Mouse (Mus musculus) forelimb bud, embryonic 11.5 days (tissue): ENCODE measurements around the gene Mrm1.
"Not testable (repeated sequence)": the region's sequence is repeated elsewhere in the genome, so short reads cannot be mapped to it uniquely, and the experiment has no call there.

Experiments used
- DNase-seq: peaks from one replicate; pipeline ENCODE4 v3.0.0-alpha.2; 2012; ENCODE audit warnings: low read depth, low spot score

Mrm1 gene

GRCm38 (mm10) chr11:84818961-84819692, at the start of gene Mrm1:
Mrm1 (minus strand) TSS chr11:84819515.
- DNase-seq, result peak; percentile 93

DNA sequence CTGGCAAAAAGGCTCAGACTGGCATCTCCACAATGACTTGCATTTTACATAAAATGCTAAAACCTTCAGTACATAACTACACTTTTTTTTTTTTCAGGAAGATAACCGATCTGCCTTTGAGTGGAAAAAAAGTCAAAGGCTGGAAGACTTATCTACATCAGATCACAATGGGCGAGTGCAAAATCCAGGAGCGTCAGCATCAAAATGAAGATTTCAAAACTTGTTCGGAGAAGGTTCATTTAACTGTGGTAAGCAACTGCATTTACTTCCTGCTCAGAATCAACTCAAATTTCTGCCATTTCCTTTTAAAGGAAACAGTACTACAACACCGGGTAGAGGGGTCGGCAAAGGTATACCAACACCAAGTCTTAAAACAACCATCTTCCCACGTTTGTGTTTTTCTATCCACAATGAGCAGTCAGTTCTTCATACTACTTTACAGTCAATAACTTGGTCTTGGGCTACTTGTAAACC, 49.5 kb upstream of the Mrm1 start:
- DNase-seq, result no peak

DNA sequence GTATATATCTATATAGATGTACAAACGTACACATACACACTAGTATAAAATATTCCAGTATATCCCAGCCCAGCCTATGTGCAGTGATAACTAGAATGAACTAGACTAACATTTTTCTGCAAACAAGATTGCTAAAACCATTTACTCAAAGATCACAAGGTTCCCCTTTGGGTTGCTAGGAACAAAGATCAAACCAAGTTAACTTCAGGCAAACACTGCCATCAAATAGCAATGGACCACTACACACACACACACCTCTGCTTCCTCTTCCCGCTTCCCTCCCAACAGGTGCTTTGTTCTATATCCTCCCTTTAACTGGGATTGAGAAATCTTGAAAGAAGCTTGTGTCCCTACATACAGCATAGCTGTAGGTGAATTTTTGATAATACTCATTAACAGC, 48.3 kb upstream of the Mrm1 start:
- DNase-seq, result no peak

- DNase-seq, result no peak
These were observed 46.0 kb upstream of the Mrm1 start for GRCm38 (mm10) chr11:84865268-84865667.

DNA sequence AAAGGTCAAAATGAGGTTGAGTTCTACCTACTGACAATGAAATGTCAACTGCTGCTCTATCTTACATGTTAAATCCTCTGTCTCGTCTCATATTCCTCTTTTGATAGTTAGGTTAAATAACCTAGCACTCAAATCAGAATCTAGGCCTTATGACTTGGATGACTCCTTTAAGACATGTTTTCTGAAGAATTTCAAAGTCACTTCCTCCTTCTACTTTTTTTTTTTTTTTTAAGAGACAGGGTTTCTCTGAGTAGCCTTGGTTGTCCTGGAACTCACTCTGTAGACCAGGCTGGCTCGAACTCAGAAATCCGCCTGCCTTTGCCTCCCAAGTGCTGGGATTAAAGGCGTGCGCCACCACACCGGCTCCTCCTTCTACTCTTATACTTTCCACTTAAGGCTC, 36.0 kb upstream of the Mrm1 start:
- no peak for DNase-seq

GRCm38 (mm10) chr11:84847475-84848090, 28.3 kb upstream of the Mrm1 start:
- DNase-seq, result no peak

DNA sequence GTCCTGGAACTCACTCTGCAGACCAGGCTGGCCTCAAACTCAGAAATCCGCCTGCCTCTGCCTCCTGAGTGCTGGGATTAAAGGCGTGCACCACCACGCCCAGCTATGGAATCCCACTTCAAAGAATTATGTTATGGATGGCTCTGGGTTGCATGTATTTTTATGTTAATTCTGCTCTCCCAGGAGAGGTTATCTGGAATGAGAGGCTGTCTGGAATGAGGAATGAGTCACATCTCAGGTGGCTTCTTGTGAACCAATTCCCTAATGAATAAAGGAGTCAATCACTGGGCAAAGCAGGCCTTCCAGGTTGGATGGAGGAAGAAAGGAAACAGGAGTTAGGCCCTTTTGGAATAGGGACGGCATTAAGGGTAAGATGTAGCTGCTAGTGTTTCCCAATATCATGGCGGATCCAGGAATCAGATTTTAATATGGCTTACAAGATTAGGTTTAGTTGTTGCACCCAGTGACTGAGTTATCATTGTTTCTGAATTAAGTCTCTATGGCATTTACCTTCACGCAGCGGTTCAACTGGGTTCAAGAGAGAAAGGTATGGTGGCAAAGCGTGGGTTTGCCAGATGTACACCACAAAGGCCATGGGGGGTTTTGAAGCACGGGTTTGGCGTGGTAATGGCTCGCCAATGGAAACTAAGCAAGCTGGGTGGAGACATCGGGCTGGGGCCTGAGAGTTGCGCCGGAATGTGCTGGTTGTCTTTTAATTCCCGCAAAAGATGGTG, 27.6 kb upstream of the Mrm1 start:
- DNase-seq, result no peak

DNA sequence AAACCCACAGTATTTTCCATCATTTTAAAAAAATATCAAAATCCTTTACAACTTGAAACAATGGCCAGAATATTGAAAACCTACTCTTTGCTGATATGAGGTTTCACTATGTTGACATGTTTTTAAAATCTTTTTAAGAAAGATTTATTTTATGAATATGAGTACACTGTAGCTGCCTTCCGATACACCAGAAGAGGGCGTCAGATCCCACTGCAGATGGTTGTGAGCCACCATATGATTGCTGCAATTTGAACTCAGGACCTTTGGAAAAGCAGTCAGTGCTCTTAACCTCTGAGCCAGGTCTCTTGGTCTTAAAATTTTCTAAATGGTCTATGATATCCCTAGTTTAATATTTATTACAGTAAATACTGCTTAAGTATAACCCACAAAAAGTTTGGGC, 20.0 kb upstream of the Mrm1 start:
- no peak for DNase-seq

- DNase-seq, result not testable (repeated sequence)
These were observed 10.2 kb upstream of the Mrm1 start for GRCm38 (mm10) chr11:84829495-84829894.

DNA sequence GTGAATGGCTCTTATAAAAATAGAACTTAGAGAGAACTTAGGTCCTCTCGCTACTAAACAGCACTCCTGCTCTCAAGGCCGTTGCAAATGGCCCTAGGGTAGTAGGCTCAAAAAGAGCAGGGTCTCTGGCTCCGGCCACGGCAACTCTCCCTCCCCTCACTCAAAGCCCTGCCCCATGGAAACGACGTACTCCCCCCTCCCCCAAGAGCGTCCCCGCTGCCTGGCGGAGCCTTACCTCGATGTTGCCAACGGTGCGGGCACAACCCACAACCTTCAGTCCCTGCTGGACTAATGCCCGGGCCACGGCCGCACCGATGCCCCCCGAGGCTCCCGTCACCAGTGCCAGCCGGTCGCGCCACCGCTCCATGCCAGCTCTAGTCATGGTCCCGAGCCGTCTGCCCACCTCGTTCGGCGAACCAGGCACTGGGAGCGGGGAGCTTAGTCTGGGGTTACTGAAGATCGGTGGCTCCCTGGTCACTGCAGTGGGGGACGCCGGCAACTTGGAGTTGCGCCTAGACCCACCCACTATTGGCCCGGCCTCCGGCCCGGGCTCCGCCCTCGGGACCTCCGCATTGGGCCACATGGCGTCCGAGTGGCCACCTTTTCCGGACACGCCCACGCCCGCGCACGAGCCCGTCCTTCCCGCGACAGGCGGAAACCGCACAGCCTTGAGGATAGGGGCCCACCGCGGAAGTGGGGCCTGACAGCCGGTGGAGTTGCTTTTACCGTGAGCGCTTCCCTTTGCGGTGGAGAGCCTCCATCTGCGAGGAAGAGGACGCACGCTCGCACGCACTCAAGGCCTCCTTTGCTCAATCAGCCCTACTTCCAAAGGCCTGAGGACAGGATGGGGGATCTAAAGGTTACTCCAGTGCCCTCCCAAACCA, 9.4 kb upstream of the Mrm1 start, which contains the start of gene Dhrs11:
Gene Dhrs11 (minus strand): TSS at position 479 of the 884 bp plus-strand sequence.
- peak; percentile 87 for DNase-seq

DNA sequence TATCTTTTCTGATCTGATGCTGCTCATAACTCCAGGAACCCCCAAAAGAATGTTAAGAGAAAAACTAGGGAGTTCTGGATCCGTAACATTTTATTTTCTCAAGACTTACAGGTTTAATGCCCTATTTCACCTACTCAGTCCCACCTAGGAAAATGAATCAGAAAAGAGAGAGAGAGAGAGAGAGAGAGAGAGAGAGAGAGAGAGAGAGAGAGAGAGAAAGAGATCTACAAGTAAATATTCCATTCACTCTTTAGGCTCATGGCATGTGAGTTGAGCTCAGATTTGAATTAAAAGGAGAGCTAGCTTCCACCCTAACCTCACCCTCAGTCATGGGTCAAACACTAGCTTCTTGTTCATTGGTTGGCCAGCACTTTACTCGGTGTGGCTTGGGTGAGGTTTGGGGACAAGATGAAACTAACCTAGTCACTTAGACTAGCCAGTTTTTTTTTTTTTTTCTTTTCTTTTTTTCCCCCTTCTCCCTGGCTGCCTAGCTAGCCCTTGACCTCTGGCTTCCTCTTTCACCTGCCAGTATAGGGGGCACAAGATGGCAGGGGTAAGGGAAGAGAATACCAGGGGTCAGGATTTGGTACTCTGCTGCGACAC, 8.7 kb upstream of the Mrm1 start:
- no peak for DNase-seq

- DNase-seq, result no peak
These were observed 8.2 kb upstream of the Mrm1 start for GRCm38 (mm10) chr11:84827492-84827891.

GRCm38 (mm10) chr11:84826185-84826584, 6.9 kb upstream of the Mrm1 start:
- no peak for DNase-seq

DNA sequence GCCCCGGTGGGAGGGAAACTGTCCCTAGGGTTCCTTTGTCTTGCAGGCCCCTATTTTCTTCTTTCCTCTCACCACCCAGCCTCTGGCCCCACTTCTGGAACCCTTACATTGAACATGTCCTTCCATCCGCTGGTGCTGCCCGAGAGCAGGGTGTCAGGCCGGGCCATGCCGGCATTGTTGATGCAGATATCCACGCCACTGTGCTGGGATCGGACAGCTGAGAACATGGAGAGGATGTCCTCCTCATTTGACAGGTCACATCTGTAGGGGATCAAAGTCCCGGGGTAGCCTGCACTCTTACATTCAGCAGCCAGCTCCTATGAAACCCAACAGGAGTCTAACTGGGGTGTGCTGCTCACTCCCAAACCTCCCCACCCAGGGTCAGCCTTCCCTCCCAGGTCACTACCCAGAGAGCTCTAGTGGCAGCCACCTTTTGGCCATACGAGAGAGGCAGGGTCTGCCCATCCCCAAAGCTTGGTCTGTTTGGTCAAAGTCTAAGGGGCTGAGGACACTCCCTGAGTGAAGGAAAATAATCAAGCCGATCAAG, 6.0 kb upstream of the Mrm1 start:
- no peak for DNase-seq

GRCm38 (mm10) chr11:84823484-84823897, 4.2 kb upstream of the Mrm1 start:
- no peak for DNase-seq

GRCm38 (mm10) chr11:84822487-84822886, 3.2 kb upstream of the Mrm1 start:
- DNase-seq, result no peak

DNA sequence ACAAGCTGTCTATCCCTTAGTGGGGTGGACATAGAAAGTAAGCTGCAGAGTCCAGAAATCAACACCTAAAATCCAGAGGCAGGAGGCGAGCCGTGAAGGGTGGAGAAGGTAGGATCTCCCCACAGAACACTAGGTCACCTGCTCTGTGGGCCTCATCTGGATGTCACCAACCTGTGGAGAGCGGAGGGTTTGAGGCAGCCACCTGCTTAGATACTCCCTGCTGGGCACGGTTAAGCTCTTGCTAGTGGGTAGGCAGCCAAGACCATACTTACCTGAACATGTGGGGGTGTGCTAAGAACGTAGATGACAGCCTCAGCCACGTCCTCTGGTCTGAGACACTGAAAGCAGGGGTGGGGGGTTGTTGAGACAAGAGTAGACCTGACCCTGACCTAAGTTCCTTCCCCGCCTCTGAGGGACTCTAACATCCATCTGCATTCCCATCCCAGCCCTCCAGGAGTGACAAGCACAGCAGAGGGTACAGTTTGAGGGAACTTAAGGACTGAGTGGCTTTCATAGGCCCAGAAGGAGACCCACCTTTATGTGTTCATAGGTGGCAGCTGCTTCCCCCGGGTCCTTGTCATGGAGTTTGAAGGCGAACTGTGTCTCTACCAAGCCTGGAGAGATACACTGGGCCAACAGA, 1.9 kb upstream of the Mrm1 start:
- DNase-seq, result no peak

DNA sequence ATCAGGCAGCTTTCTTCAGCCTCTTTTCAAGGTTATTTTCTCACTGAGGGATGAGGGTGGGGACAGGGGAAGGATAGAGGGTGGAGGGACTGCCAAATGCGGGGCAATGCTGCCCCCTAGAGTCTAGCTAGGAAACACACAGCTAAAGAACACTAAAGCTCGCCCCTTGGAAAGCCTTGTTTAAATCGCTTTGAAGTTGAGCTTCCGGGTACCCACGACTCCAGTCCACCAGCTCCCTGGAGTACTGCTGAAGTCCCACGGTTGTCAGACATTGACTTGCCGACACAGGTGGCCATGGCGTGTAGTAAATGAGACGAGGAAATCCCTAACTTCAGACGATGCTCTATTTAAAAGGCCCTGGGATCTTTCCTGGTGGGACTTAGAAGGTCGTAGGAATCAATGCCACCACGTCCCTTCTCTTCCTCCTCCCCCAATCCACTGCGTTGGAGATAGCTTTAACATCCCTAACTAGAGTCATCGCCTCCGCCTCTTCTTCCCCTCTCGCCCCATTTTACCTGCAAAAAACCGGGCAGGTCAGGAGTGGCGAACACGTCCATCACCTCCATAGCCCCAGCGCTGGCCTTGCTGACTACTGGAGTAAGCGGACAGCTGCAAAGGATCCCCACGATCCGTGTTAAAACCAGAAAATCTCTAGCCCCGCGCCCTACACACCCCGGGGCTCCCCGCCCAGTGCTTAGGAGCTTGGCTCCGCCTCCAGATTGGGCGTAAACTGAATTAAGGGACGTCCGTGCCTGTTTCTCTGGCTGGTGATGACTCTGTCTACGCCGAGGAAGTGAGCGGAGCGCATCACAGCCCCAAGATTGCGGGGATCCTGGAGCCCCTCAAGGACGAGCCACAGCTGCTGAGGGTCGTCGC, 992 bp downstream of the Mrm1 start:
- peak; percentile 82 for DNase-seq

GRCm38 (mm10) chr11:84817362-84817761, 2.0 kb downstream of the Mrm1 start:
- no peak for DNase-seq
